In the genomic region with DNA sequence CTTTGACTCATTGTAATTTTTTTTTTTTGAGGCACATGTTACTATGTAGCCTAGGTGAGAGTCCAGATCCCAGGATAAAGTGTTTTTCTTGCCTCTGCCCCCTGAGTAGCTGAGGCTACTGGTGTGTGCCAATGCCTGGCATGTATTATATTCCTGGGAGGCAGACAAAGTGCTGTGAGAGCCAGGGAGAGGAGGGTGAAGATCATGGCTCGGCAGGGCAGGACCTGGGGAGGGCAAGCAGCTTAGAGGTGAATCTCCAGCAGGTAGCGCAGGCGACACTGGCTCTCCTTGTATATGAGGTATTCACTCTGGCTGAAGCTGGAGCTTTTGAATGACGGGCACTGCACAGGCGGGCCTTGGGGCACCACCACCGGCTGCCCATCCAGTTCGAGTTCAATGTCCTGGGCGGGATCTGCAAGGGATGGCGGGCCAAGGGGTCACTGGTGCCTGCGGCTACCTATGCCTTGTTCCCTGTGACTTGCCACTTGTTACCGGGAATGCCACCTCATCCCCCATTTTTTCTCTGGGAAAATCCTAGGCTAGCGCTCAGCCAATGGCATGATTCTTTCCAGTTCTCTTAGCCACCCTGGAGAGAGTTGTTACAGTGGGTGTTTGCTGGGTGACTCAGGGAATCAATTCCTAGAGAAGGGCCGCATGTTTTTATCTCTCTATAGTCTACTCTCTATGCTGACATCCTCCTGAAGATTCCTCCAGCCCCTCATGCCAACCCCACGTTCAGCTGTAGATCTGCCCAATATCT, we compare ENCODE assay signal across 7 mouse cellular contexts. TPM values are rescaled to one million over a fixed set of nuclear protein-coding genes. Genes with fewer than 3 reads are reported as not detected.
DNase-seq lines count a peak whose midpoint lies in the region; ATAC-seq and TF ChIP-seq lines count a peak whose summit lies in the region.

No protein-coding gene starts in this region.

- no peak for TF ChIP-seq EP300 in lung, postnatal 0 days (IDR thresholded peaks at IDR 0.05)

- H3K27me3 ChIP-seq in kidney, embryonic 14.5 days (ENCODE audit: control insufficient read depth, insufficient read depth, low read length) = no peaks in the 10 kb centered on the region
- H3K27me3 ChIP-seq in limb, embryonic 11.5 days (ENCODE audit: control insufficient read depth, insufficient read depth, low read length) = no peaks in the 10 kb centered on the region
- H3K27me3 ChIP-seq in lung, postnatal 0 days (replicated peaks; ENCODE audit: insufficient read depth, low read length) = no peaks in the 10 kb centered on the region

- H3K4me2 ChIP-seq in kidney, embryonic 14.5 days (replicated peaks; ENCODE audit: low read depth, low read length) = peak overlapping the region; percentile 24; the same call in 1 of the 2 replicates
- H3K4me2 ChIP-seq in limb, embryonic 11.5 days (ENCODE audit: low read depth, severe bottlenecking) = peak overlapping the region; percentile 18; the same call in 1 of the 2 replicates
- no peak overlapping the region for H3K4me2 ChIP-seq in lung, postnatal 0 days (replicated peaks; ENCODE audit: low read depth, low read length)

- H3K9ac ChIP-seq in kidney, embryonic 14.5 days (ENCODE audit: low read depth, low read length) = no peak overlapping the region
- H3K9ac ChIP-seq in limb, embryonic 11.5 days (ENCODE audit: low read length) = no peak overlapping the region
- no peak overlapping the region for H3K9ac ChIP-seq in lung, postnatal 0 days (replicated peaks; ENCODE audit: low read depth)

- WGBS in kidney, embryonic 14.5 days = 70% methylated on average over 14 of the region's 14 CpGs
- 67% methylated on average over 14 of the region's 14 CpGs for WGBS in limb, embryonic 11.5 days
- WGBS in lung, postnatal 0 days = 70% methylated on average over 14 of the region's 14 CpGs

- H3K9me3 ChIP-seq in kidney, embryonic 14.5 days (ENCODE audit: control insufficient read depth, low read length) = no peaks in the 10 kb centered on the region
- no peaks in the 10 kb centered on the region for H3K9me3 ChIP-seq in limb, embryonic 11.5 days (ENCODE audit: control insufficient read depth, low read length)
- H3K9me3 ChIP-seq in lung, postnatal 0 days (ENCODE audit: low read length) = no peaks in the 10 kb centered on the region

- no peak overlapping the region for H3K27ac ChIP-seq in kidney, embryonic 14.5 days (ENCODE audit: low read depth, low read length)
- no peak overlapping the region for H3K27ac ChIP-seq in limb, embryonic 11.5 days (replicated peaks; ENCODE audit: low read depth, low read length)
- no peak overlapping the region for H3K27ac ChIP-seq in lung, postnatal 0 days (ENCODE audit: low read length)

- H3K36me3 ChIP-seq in kidney, embryonic 14.5 days (ENCODE audit: control insufficient read depth, insufficient read depth, low read length) = no peaks in the 10 kb centered on the region
- H3K36me3 ChIP-seq in limb, embryonic 11.5 days (ENCODE audit: control insufficient read depth, insufficient read depth, low read length) = no peaks in the 10 kb centered on the region
- H3K36me3 ChIP-seq in lung, postnatal 0 days (ENCODE audit: insufficient read depth, low read length) = no peaks in the 10 kb centered on the region

- ATAC-seq in kidney, embryonic 14.5 days (ENCODE audit: low FRiP score, low TSS enrichment) = no peak
- no peak for ATAC-seq in limb, embryonic 11.5 days (ENCODE audit: insufficient number of reproducible peaks, low FRiP score, low TSS enrichment, low read depth)
- ATAC-seq in lung, postnatal 0 days = no peak

- H3K4me1 ChIP-seq in kidney, embryonic 14.5 days (ENCODE audit: control insufficient read depth, insufficient read depth, low read length) = peaks cover 12% of the 10 kb centered on the region
- peaks cover 3% of the 10 kb centered on the region for H3K4me1 ChIP-seq in limb, embryonic 11.5 days (ENCODE audit: control insufficient read depth, insufficient read depth, low read length)
- peaks cover 19% of the 10 kb centered on the region for H3K4me1 ChIP-seq in lung, postnatal 0 days (ENCODE audit: insufficient read depth, low read depth, low read length)

- H3K4me3 ChIP-seq in kidney, embryonic 14.5 days (ENCODE audit: low read length) = no peak overlapping the region
- no peak overlapping the region for H3K4me3 ChIP-seq in limb, embryonic 11.5 days (ENCODE audit: low read depth, low read length)
- H3K4me3 ChIP-seq in lung, postnatal 0 days (ENCODE audit: low read depth, low read length) = no peak overlapping the region

- DNase-seq in kidney, postnatal 10 days = no peak
- DNase-seq in cerebellum, adult 11-12 months = peak; percentile 52
- peak; percentile 9 to 14 for DNase-seq in cerebellum, postnatal 25 days
- DNase-seq in limb, embryonic 11.5 days (ENCODE audit: low spot score) = no peak
- no peak for DNase-seq in spleen, postnatal 36 days (ENCODE audit: low spot score in 2 of 2)
- no peak for DNase-seq in lung, postnatal 0 days (ENCODE audit: low spot score)

- no peak for TF ChIP-seq CTCF in lung, postnatal 0 days (IDR thresholded peaks at IDR 0.05)

RNA-seq across cellular contexts. Expression of a gene that starts 4.6 kb away (rescaled TPM):
- polyA plus RNA-seq in kidney, embryonic 14.5 days (2014; fragmentation: Nextera tagmentation; extraction: Ambion mirVana) = 43.8 and 49.3 TPM in 2 replicates
- polyA plus RNA-seq in limb, embryonic 11.5 days (2014; fragmentation: Nextera tagmentation; extraction: Ambion mirVana) = 55.4 and 55.7 TPM in 2 replicates
- polyA plus RNA-seq in lung, postnatal 0 days (2015; fragmentation: Nextera tagmentation; extraction: Ambion mirVana) = 19.4 and 21.7 TPM in 2 replicates

RNA-seq across cellular contexts. Expression of a gene that starts 5.4 kb away (rescaled TPM):
- 0.37 and 0.66 TPM in 2 replicates for polyA plus RNA-seq in kidney, embryonic 14.5 days (2014; fragmentation: Nextera tagmentation; extraction: Ambion mirVana)
- 0.24 and 0.58 TPM in 2 replicates for polyA plus RNA-seq in limb, embryonic 11.5 days (2014; fragmentation: Nextera tagmentation; extraction: Ambion mirVana)
- polyA plus RNA-seq in lung, postnatal 0 days (2015; fragmentation: Nextera tagmentation; extraction: Ambion mirVana) = 0.13 and 0.20 TPM in 2 replicates

RNA-seq across cellular contexts. Expression of a gene that starts 5.6 kb away (rescaled TPM):
- polyA plus RNA-seq in kidney, embryonic 14.5 days (2014; fragmentation: Nextera tagmentation; extraction: Ambion mirVana) = 1.9 and 2.7 TPM in 2 replicates
- 1.5 and 2.0 TPM in 2 replicates for polyA plus RNA-seq in limb, embryonic 11.5 days (2014; fragmentation: Nextera tagmentation; extraction: Ambion mirVana)
- 21.5 and 24.0 TPM in 2 replicates for polyA plus RNA-seq in lung, postnatal 0 days (2015; fragmentation: Nextera tagmentation; extraction: Ambion mirVana)

RNA-seq across cellular contexts. Expression of a gene that starts 18.1 kb away (rescaled TPM):
- polyA plus RNA-seq in kidney, embryonic 14.5 days (2014; fragmentation: Nextera tagmentation; extraction: Ambion mirVana) = 129 and 147 TPM in 2 replicates
- 162 and 172 TPM in 2 replicates for polyA plus RNA-seq in limb, embryonic 11.5 days (2014; fragmentation: Nextera tagmentation; extraction: Ambion mirVana)
- 29.4 and 30.6 TPM in 2 replicates for polyA plus RNA-seq in lung, postnatal 0 days (2015; fragmentation: Nextera tagmentation; extraction: Ambion mirVana)

RNA-seq across cellular contexts. Expression of a gene that starts 23.7 kb away (rescaled TPM):
- 50.2 and 58.8 TPM in 2 replicates for polyA plus RNA-seq in kidney, embryonic 14.5 days (2014; fragmentation: Nextera tagmentation; extraction: Ambion mirVana)
- polyA plus RNA-seq in limb, embryonic 11.5 days (2014; fragmentation: Nextera tagmentation; extraction: Ambion mirVana) = 39.6 and 43.2 TPM in 2 replicates
- 21.7 and 26.9 TPM in 2 replicates for polyA plus RNA-seq in lung, postnatal 0 days (2015; fragmentation: Nextera tagmentation; extraction: Ambion mirVana)

Comparison
In these comparisons a context has a peak if more than half of its experiments do, and no peak if none do; other contexts are left out.
1. DNase-seq: peak in cerebellum, adult 11-12 months (single experiment) and cerebellum, postnatal 25 days (2 of 2); none in kidney, postnatal 10 days (single experiment), limb, embryonic 11.5 days (single experiment), spleen, postnatal 36 days (0 of 2) and lung, postnatal 0 days (single experiment).